Mouse (Mus musculus) embryonic facial prominence, embryonic 13.5 days (tissue): ENCODE results near the gene Gpr33. TPM values are rescaled to one million over a fixed set of nuclear protein-coding genes. Genes with fewer than 3 reads are reported as not detected.

Experiments used
- ATAC-seq: fragments of 200-750 bp; cut with Nextera tagmentation; 2 replicates; pipeline ENCODE4 v1.8.0; 2017; ENCODE audit warnings: low read depth; ENCODE audit not compliant: insufficient number of reproducible peaks, insufficient read depth, low FRiP score, low TSS enrichment
- H3K27ac ChIP-seq: fragments of 300-500 bp; sonication (generic); 2 replicates; pipeline ENCODE4 v1.5.1; 2015; ENCODE audit warnings: moderate library complexity, mild to moderate bottlenecking, inconsistent platforms
- H3K27me3 ChIP-seq: fragments of 300-500 bp; sonication (generic); 2 replicates; pipeline ENCODE4 v1.6.1; 2015; ENCODE audit warnings: mild to moderate bottlenecking, inconsistent platforms
- H3K36me3 ChIP-seq: fragments of 300-500 bp; sonication (generic); 2 replicates; pipeline ENCODE4 v1.6.1; 2015; ENCODE audit warnings: mild to moderate bottlenecking, inconsistent platforms
- H3K4me1 ChIP-seq: fragments of 300-500 bp; sonication (generic); 2 replicates; pipeline ENCODE4 v1.6.1; 2015; ENCODE audit warnings: inconsistent platforms
- H3K4me2 ChIP-seq: fragments of 300-500 bp; sonication (generic); 2 replicates; pipeline ENCODE4 v1.6.1; 2015; ENCODE audit warnings: moderate library complexity, mild to moderate bottlenecking, inconsistent platforms
- H3K4me3 ChIP-seq: fragments of 300-500 bp; sonication (generic); 2 replicates; pipeline ENCODE4 v1.5.1; 2015; ENCODE audit warnings: mild to moderate bottlenecking, inconsistent platforms
- H3K9ac ChIP-seq: fragments of 300-500 bp; sonication (generic); 2 replicates; pipeline ENCODE4 v1.6.1; 2015; ENCODE audit warnings: mild to moderate bottlenecking, inconsistent platforms
- H3K9me3 ChIP-seq: fragments of 300-500 bp; sonication (generic); 2 replicates; pipeline ENCODE4 v1.6.1; 2016; ENCODE audit warnings: inconsistent platforms
- WGBS: fragments of 180-500 bp; shearing (Covaris S2); methylation state at CpG from one replicate; pipeline ENCODE4 v1.1.7; 2015; ENCODE audit warnings: mixed read lengths; 5-methylcytosine and 5-hydroxymethylcytosine counted together
- polyA plus RNA-seq: library from polyadenylated mRNA; unstranded; fragments of >200 nt; fragmentation: Nextera tagmentation; extraction: Ambion mirVana; gene quantifications from 2 replicates; pipeline ENCODE4 v1.2.1, GENCODE M21; 2015

Gene Gpr33
- polyA plus RNA-seq, 1 experiment from 2014 or later = not detected

DNA sequence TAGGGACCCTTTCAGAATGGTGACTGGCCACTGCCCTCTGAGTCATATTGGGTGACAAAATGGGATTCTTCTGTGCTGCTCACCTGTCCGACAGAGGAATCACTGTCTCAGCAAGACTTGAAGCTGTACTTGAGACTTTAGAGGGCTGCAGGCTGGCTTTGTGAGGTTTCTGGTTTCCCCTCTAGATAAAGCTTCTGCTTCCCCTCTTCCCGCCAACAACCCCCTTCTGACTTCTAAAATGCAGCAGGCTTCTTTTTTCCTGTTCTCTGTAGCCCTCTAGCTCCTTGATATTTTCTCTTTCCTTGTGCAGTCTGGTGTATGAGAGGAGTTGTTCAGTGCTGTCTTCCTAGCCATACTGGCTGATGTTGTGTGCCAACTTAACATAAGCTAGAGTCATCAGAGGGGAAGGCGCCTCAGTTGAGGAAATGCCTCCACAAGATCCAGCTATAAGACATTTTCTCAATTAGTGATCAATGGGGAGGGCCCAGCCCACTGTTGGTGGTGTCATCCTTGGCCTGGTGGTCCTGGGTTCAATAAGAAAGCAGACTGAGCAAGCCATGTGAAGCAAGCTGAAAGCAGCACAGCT lies 42.6 kb downstream of the Gpr33 start:
- Histone ChIP-seq H3K27me3 (no peaks in the 10 kb centered on the region), H3K4me3 (no peak overlapping the region), H3K27ac (no peak overlapping the region), H3K4me2 (no peak overlapping the region), H3K9ac (no peak overlapping the region), H3K4me1 (0 out of 2 replicates have a peak, but pooled peaks cover 3% of the 10 kb centered on the region), H3K9me3 (no peaks in the 10 kb centered on the region), H3K36me3 (no peaks in the 10 kb centered on the region)
- ATAC-seq = no peak
- 83% methylated on average over 3 of the region's 3 CpGs for WGBS

DNA sequence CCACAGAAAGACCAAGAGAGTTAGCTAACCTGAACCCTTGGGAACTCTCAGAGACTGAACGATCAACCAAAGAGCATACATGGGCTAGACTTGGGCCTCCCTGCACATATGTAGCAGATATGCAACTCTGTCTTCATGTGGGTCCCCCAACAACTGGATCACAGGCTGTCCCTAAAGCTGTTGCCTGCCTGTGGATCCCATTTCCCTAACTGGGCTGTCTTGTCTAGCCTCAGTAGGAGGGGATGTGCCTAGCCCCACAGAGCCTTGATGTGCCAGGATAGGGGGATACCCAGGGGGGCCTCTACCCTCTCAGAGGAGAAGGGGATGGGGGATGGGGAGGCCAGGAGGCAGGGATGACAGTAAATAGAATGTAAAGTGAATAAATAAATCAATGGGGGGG lies 44.2 kb downstream of the Gpr33 start:
- Histone ChIP-seq H3K27ac (no peak overlapping the region), H3K36me3 (no peaks in the 10 kb centered on the region), H3K4me3 (no peak overlapping the region), H3K27me3 (no peaks in the 10 kb centered on the region), H3K4me1 (0 out of 2 replicates have a peak, but pooled peaks cover 3% of the 10 kb centered on the region), H3K9me3 (no peaks in the 10 kb centered on the region), H3K4me2 (no peak overlapping the region), H3K9ac (no peak overlapping the region)
- 91% methylated on average over 1 of the region's 1 CpGs for WGBS
- ATAC-seq = no peak

- no peak for ATAC-seq
- H3K9ac ChIP-seq = no peak overlapping the region
- 77% methylated on average over 9 of the region's 9 CpGs for WGBS
- no peaks in the 10 kb centered on the region for H3K27me3 ChIP-seq
- no peak overlapping the region for H3K27ac ChIP-seq
- peaks cover 4% of the 10 kb centered on the region; the same call in 1 of the 2 replicates for H3K9me3 ChIP-seq
- H3K4me1 ChIP-seq = no peaks in the 10 kb centered on the region
- H3K36me3 ChIP-seq = no peaks in the 10 kb centered on the region
- H3K4me2 ChIP-seq = no peak overlapping the region
- no peak overlapping the region for H3K4me3 ChIP-seq
Observed at GRCm38 (mm10) chr12:51976531-51976930, 51.3 kb downstream of the Gpr33 start.

- H3K4me3 ChIP-seq = no peak overlapping the region
- H3K27ac ChIP-seq = no peak overlapping the region
- peaks cover 9% of the 10 kb centered on the region for H3K4me1 ChIP-seq
- H3K9me3 ChIP-seq = peaks cover 4% of the 10 kb centered on the region; the same call in 1 of the 2 replicates
- no peak overlapping the region for H3K4me2 ChIP-seq
- ATAC-seq = no peak
- no peaks in the 10 kb centered on the region for H3K36me3 ChIP-seq
- no peak overlapping the region for H3K9ac ChIP-seq
- 86% methylated on average over 1 of the region's 1 CpGs for WGBS
- H3K27me3 ChIP-seq = no peaks in the 10 kb centered on the region
Observed at GRCm38 (mm10) chr12:51974381-51974780, 53.5 kb downstream of the Gpr33 start.

Other genes starting within 250 kb of the Gpr33 start
- gene Hectd1, start 198.5 kb downstream of the Gpr33 start, polyA plus RNA-seq = 48.3 and 50.4 TPM in 2 replicates
- gene Heatr5a, start 56.7 kb downstream of the Gpr33 start, polyA plus RNA-seq = 12.1 and 13.8 TPM in 2 replicates
- gene Dtd2, start 21.6 kb downstream of the Gpr33 start, polyA plus RNA-seq = 22.4 and 24.7 TPM in 2 replicates
- gene Nubpl, start 69.7 kb upstream of the Gpr33 start, polyA plus RNA-seq = 14.6 and 14.7 TPM in 2 replicates